ENCODE assay signal across 15 mouse cellular contexts in the genomic region with DNA sequence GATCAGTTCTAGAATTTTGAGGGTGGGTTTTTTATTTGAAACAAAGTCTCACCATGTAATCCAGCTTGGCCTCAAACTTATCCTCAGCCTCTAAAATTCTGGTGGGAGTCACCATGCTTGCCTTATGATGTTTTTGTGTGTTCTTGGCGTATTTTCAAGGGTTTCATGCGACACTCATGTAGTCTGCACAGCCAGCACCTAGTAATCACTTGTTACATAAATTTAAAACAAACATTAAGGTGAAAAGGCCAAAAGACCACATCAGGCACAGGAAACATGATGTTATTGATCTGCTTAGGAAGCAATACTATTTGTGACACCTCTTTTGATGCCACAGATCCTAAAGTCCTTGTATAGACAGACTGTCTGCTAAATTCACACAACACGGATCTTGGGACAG.
"Had no signal": no experiment of that assay in that cellular context is flagged by ENCODE, and none has a peak within 500 bp of the region (broad histone marks: within the 10 kb centered on the region; RNA-seq: fewer than 3 reads in every experiment).

No protein-coding gene starts in this region.

- H3K9ac ChIP-seq: limb, embryonic 12.5 days; liver, embryonic 14.5 days; midbrain, embryonic 13.5 days; midbrain, embryonic 15.5 days; neural tube, embryonic 12.5 days; stomach, embryonic 15.5 days had no signal

- H3K27ac ChIP-seq: limb, embryonic 12.5 days; liver, embryonic 14.5 days; macrophage; midbrain, embryonic 13.5 days; midbrain, embryonic 15.5 days; neural tube, embryonic 12.5 days; stomach, embryonic 15.5 days; stomach, postnatal 0 days had no signal

- H3K4me1 ChIP-seq: limb, embryonic 12.5 days; midbrain, embryonic 13.5 days; midbrain, embryonic 15.5 days; neural tube, embryonic 12.5 days; stomach, embryonic 15.5 days had no signal

- H3K4me2 ChIP-seq: limb, embryonic 12.5 days; liver, embryonic 11.5 days; midbrain, embryonic 11.5 days; midbrain, embryonic 13.5 days; midbrain, embryonic 15.5 days; neural tube, embryonic 12.5 days; stomach, embryonic 15.5 days had no signal

- H3K27me3 ChIP-seq: limb, embryonic 12.5 days; megakaryocyte, embryonic 14.5 days; midbrain, embryonic 13.5 days; midbrain, embryonic 15.5 days; neural tube, embryonic 12.5 days; stomach, embryonic 15.5 days had no signal

- H3K9me3 ChIP-seq: limb, embryonic 12.5 days; megakaryocyte, embryonic 14.5 days; midbrain, embryonic 13.5 days; midbrain, embryonic 15.5 days; neural tube, embryonic 12.5 days; stomach, embryonic 15.5 days had no signal

- ATAC-seq: midbrain, embryonic 13.5 days; midbrain, embryonic 15.5 days had no signal

- H3K4me3 ChIP-seq: limb, embryonic 12.5 days; megakaryocyte, embryonic 14.5 days; midbrain, embryonic 13.5 days; midbrain, embryonic 15.5 days; neural tube, embryonic 12.5 days; stomach, embryonic 15.5 days had no signal

- DNase-seq: right cerebral cortex, postnatal 14 days; thymus, adult 2 months; thymus, postnatal 25 days; thymus, postnatal 4 days had no signal
